Mouse (Mus musculus) cortical plate, adult 2 months (tissue): Measurements from ENCODE around the gene Piwil1.

ENCODE experiments used
- CTCF ChIP-seq: fragments of 200-500 bp; IDR thresholded peaks from 2 replicates; pipeline ENCODE4 v1.5.1; 2011; ENCODE audit warnings: mild to moderate bottlenecking, control low read depth, low read length; ENCODE audit not compliant: insufficient read depth; ENCODE audit errors: extremely low read depth
- POLR2A ChIP-seq: fragments of 200-500 bp; IDR thresholded peaks from 2 replicates; pipeline ENCODE4 v1.6.1; 2011; ENCODE audit warnings: mild to moderate bottlenecking, low read length, control low read depth; ENCODE audit not compliant: insufficient read depth; ENCODE audit errors: extremely low read depth

- TF ChIP-seq CTCF (no peak), POLR2A (no peak)
Measured at GRCm38 (mm10) chr5:128761118-128761517, 58.8 kb downstream of the Piwil1 start.
